Mouse (Mus musculus) heart, adult 18-20 months (tissue): Measurements from ENCODE around the gene Hspb8. TPM values are rescaled to one million over a fixed set of nuclear protein-coding genes. Genes with fewer than 3 reads are reported as not detected.
A peak's percentile ranks its signal among the peaks of the same experiment; 100 is the strongest.

Source experiments
- DNase-seq, 2 experiments: peaks; one replicate each; pipeline ENCODE4 v3.0.0; 2021 to 2022; ENCODE audit warnings: mixed read lengths in 1 of 2
- long read RNA-seq, 2 experiments: library from polyadenylated mRNA; stranded (forward); transcript quantifications; one replicate each; pipeline ENCODE4 v2.0.0; 2021
- total RNA-seq, 2 experiments: library from RNA; stranded (reverse); gene quantifications; 2 replicates each; pipeline ENCODE4 v1.2.3; 2021

The Hspb8 gene
- total RNA-seq = 100 to 1,000 TPM; 423 to 471 TPM
- long read RNA-seq, experiment 1, transcript Hspb8-201 (3 exons, 1,816 nt) = major isoform, 854 of 909 reads
- long read RNA-seq, experiment 1, partial matches to known transcripts = 52 of 909 reads
- long read RNA-seq, experiment 1, other reads (novel, unspliced or antisense) = 3 of 909 reads
- long read RNA-seq, experiment 2, transcript Hspb8-201 (3 exons, 1,816 nt) = major isoform, 311 of 356 reads
- long read RNA-seq, experiment 2, partial matches to known transcripts = 0 of 356 reads
- long read RNA-seq, experiment 2, other reads (novel, unspliced or antisense) = 45 of 356 reads

DNA sequence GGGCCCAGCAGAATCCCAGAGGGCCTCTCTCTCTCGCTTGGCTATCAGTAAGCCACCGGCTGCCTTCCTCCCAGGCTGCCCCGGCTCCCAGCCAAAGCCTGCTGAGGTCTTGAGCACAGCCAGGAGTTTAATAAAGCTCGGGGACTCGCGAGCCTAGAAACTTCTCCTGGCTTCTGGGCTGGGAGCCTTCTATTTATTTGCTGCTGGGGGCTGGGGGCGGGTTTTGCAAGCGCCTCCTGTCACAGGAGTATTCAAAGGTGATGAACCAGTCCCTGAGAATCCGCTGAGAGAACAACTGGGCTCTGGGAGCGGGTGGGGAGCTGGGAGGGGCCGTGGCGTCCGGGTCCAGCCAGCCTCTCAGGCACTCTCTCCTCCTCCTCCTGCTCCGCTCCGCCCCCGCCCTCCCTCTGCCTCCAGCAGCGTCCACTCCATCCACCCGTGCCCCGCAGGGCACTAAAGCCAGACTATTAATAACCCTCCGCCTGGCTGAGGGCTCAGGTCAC lies at the start of gene Hspb8:
Gene Hspb8 (minus strand): TSS at position 166 of the 503 bp plus-strand sequence.
- peak; percentile 92 to 94 for DNase-seq

DNA sequence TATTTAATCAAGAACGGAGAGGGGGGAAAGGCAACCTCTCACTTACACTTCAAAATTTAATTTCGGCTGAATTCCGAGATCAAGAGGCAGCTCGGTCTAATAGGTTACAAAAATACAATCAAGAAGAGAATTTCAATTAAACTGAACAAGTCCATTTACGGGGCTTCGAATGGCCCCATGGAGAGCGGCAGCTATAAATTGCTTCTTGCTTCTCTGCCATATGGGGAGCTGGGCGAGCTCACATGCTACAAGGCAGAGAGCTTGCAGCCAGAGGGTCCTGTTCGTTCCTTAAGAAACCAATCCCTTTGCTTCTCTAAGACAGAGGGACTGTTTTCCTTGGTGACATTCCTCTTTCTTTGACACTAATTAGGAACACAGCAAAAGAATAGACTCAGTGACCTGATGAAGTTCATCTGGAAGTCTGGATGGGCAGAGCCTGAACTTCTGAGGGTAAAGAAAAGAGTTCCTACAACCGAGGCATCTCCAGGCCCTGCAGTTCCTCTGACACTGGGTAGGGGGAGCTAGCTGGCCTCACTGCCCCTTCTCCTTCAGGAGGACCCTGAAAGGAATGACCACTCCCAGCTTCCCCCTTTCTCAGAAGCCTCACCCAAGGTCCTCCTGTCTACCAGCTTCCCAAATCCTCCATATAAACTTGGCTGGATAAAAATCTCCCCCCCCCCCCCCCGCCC lies 38.8 kb upstream of the Hspb8 start:
- no peak for DNase-seq

DNA sequence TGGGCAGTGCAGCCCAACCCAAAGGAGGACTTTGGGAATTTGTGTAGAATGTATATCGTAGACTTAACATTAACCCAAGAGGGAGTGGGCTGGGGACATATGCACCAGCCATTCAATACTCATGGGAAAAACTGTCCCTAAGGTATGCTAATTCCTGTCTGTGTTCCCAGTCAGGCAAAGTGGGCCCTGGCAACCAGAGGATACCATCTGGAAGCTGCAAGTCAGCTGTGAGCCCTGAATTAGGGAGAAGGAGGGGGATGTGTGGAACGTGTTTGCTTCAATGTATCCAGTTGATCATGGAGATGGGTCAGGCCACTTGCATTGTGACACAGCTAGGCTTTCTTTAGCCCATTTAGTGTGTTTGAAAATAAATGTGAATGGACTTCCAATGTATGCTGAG lies 37.3 kb upstream of the Hspb8 start:
- DNase-seq = no peak

DNA sequence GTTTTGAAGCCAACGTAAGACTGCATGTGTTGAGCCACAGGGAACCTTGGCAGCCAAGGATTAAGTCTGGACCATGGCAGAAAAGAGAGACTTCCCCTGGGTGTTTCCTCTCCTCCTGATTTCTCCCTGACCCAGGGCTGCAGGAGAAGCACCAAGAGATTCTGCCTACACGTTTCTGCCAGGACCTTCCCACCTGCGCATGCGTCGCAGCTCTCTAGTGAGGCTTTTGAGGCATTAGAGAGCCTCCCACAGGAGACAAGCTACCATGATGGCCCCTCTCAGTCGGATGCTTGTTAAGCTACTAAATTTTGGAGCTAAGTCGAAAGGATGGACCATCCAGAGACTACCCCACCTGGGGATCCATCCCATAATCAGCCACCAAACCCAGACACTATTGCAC lies 35.1 kb upstream of the Hspb8 start:
- no peak for DNase-seq

DNA sequence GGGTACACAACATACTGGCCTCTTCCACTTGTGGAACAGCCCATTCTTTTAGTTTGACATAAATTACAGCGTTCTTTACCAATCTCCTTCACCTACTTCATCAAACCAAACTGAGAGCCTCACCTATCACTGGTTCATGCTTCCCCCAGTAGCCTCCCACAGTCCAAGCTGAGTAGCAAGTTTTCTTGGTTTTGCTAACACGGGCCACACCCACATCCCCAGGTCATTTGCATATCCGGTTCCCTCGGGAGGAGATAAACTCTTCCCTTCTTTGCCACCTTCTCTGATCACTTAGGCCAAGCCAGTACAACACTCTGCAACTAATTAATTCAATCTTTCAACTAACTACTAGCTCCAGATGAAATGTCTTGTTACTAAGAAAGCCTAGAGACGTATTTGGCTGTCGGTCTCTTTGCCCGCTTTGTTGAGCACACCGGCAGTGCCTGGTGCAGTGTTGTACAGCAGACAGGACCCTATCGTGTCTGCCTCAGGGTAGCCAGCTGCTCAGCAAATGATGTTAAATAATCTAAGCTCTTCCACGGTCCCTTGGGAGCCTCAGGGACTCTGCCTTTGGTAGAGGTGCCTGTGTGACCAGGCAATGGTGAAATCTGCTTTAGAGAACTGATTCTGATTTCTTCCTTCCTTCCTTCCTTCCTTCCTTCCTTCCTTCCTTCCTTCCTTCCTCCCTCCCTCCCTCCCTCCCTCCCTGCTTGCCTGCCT lies 34.3 kb upstream of the Hspb8 start:
- no peak for DNase-seq

DNA sequence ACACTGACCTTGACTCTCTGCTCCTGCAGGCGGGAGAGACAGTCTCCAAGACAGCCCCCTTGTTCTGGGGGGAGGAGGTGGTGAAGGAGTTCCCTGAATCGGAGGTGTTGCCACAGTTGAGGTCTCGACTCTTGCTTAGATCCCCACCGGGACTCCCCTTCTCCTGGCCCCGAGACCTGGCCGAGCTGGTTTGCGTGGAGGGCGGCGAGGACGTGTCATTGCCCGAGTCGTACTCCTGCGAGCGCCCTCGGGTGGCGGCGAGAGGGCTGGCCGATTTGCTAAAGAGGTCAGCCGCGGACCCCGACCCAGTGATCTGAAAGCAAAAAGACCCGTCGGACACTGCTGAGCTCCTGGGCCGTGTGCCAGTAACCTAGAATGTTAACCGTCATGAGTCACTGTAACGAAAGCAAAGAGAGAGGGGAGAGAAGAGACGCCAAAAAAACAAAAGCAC lies 30.8 kb upstream of the Hspb8 start:
- peak; percentile 68 to 85 for DNase-seq

DNA sequence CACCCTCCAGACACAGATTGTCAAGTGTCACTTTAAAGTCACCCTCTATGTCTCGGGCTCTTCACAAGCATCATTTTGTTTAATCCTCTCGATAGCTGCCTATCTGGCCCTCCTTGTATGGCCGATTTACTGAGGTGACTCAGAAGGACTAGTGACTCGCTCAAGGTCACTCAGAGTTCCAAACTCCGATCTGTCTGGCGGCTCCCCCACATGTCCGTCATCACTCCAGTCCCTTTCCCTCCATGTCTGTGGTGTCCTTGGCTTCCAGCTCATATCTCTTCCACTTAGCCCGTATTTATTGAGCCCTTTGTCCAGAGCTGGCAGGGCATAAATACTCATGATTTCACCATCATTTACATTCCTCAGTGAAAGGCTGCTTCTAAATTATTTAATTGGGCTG lies 28.2 kb upstream of the Hspb8 start:
- DNase-seq = peak; percentile 56 to 70

DNA sequence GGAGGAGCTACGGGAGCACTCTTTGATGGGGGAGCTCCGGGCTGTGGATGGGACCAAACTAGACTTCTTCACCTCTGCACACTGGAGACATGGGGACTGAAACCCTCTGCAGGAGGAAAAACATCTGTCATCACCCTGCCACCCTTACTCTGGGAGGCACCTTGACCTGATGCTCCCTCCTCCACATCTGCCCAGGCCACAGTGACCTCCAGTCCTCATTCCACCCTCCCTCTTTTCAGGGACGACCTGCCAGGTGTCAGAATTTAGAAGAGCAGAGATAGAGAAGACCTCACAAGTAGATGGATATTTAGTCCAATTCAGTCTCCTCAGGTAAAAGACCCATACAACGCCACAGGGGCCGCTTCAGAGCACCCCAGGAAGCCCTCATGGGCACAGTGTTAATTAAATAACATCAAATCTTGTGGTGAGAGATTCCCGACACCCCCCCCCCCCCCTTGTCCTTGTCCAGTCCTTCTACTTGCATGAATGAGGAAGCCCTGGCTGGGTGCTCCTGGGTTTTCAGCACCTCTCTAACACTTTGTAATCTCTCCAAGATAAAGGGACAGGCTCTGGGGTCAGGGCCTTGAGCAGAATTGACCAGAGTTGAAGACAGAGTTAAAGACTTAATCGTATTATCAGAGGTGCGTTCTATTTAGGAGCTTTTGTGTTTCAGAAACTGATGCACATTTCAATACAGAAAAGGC lies 27.0 kb upstream of the Hspb8 start:
- peak; percentile 53 to 57 for DNase-seq

DNA sequence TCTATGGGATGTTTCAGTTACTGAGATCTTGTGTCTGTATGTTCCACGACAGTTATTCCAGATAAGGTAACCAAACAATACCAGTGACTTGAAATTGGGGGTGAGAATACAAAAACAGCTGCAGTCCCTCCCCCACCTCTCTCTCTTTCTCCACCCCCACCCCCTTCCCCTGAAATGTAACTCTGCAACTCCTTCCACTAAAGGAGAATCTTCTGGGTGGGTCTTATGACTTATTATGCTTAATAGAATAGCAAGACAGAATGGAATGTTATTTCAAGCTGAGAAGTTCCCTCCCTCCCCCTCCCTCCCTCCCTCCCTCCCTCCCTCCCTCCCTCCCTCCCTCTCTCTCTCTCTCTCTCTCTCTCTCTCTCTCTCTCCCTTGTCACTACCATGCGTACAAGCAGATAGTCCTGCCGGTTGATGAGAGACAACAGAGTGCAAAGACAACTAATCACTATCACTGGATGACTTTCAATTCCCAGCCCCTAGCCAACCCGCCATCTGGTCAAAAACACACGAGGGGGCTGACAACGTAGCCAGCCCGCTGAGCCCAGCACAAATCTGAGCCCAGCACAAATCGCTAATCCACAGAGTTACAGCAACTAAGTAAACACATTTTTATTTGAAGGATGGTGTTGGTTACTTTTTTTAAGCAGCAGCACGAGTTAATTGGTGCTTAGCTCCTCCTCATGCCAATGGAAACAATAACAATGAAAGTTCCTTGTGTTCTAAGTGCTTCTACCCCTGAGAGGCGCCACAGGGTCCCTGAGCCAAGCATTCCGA lies 25.9 kb upstream of the Hspb8 start:
- peak; percentile 11 to 36 for DNase-seq

DNA sequence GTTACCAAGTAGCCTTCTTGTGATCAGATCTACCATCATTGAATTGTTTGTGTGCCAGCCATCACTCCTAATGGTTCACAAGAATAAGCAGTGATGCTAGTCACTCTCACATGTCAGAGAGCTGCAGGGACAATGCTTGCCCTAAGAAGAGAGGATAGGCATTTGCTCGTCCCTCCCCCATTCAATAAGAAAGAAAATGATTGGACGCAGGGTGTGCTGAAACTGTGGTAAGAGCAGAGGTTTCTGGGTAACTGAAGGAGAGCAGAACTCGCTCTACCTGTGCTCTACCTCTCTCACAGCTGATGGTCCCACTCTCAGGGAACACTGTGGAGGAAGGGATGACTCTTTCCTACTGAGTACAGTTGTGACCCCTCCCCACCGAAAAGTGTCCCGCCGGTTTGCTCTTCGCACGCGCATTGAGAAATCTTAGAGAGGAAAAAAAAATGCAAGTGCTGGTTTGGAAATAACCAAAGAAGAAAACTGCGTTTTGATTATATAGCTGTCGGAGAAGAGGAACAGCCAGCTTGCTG lies 25.2 kb upstream of the Hspb8 start:
- DNase-seq = no peak

DNA sequence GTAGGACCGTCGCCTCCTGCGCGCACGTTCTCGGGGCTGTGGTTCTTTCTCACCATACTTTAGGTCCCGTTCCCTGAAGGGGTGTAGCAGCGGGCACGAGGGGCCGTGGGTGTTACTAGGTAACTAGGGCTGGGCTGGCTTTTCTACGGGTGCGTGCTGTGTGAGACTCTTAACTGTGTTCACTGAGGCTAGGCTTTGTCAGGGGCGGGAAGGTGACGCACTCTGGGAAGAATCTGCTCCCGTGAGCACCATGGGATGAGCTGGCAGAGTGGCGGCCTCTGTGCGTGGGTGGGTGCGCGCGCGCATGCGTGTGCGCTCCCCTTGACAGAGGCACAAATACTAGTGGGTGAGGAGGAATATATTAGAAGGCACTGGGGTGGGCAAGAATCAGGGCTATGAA lies 23.9 kb upstream of the Hspb8 start:
- DNase-seq = no peak

DNA sequence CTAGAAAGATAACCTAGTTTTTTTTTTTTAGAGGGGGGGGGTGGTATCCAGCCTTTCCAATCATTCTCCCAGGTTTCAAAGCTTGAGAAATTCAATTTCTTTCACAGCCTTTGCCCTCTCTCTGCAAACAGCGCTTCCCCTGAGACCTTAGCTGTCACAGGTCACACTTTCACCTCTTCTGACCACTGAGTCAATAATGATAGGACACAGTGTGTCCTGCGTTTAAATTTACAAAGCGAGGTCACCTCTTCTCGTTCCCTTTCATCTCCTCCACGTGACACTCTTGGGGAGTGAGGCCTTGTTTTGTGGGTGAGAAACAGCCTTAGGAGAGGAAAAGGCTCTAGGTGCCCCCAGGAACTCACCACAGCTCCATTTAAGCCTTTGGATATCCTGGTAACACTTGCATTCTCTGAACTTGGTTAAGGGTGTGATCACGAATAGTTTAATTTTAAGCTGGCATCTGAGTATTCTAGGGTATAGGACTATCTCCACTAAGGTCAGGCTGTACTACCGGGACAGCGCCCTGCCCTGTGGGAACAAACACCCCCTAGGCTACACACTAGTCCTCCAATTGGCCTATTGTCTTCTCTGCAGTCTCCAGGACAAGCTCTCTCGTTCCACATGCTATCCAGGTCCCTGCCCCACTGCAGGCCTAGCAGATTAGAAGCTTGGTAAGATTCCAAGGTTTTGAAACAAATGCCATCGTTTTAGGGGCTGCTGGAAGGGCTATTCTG lies 23.1 kb upstream of the Hspb8 start:
- no peak for DNase-seq

DNA sequence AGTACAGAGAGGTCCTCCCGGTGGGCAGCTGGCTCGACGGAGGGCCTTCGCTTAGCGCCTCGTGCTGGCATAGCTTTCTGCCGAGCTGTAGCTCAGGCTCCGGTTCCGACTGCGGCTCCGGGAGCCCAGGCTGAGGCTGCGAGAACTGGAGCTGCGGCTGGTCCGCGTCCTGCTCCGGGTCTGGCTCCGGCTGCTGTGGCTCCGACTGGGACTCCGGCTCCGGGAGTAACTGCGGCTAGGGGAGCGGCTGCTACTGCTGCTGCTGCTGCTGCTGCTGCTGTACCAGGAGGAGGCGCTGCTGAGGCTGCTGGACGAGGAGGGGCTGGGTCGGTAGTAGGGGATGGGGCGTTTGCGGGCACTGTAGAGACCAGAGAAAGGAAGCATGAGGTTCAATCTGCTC lies 21.9 kb upstream of the Hspb8 start:
- DNase-seq = peak in 1 of 2 experiments; percentile 11

DNA sequence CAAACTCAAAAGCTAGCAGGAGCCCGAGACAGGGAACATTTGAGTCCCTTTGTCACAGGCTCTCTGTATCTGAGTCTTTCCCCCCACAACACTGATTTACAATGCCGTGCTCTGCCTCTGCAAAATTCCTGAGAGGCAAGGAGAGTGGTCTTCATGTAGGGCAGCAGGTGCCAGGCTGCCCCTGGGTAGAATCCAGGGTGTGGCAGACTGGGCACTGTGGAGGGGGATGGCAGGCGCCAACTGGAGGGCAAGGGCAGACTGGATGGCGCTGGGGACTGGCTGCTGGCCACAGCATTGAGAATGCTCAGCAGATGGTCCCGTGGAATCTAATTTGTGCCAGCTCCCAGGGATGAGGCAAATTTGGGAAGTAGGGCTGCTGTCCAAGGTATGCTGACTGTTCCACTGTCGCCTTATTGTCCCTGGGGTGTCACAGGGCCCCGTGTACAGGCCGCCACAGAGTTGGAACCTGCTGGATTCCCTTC lies 20.8 kb upstream of the Hspb8 start:
- DNase-seq = peak; percentile 71 to 82

DNA sequence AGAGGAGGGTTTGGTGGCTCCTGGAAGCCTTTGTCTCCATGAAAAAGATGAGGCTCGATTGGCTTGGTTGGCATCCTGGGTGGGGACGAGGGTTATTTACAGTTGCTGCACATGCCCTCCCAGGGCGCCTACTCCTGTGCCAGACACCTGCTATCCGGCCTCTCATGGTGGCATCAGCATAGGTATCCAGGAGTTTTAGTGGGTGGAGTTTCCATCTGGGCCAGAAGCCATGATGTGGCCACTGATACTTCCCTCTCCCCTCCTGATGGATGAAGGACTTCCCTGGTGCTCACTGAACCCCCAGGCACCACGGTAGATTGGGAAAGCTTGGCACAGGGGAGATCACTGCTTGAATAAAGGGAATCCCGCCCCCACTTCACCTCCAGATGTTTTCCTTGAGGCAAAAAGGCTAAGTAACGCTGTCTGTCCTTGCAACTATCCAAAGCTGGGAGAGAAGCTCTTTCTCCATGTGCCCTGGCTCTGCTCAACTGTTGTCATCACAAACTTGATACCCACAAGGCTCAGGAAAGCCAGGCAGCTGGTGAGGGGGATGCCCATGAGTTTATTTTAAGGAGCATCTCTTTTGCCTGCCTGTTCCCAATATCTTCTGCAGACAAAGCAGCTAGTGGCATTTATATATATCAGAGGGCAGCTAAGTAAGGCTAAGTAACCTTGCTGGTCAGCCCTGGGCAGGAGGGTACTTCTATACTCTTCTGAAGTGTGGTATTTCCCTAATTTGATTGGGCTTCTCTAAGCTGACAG lies 20.2 kb upstream of the Hspb8 start:
- DNase-seq = peak in 1 of 2 experiments; percentile 10

DNA sequence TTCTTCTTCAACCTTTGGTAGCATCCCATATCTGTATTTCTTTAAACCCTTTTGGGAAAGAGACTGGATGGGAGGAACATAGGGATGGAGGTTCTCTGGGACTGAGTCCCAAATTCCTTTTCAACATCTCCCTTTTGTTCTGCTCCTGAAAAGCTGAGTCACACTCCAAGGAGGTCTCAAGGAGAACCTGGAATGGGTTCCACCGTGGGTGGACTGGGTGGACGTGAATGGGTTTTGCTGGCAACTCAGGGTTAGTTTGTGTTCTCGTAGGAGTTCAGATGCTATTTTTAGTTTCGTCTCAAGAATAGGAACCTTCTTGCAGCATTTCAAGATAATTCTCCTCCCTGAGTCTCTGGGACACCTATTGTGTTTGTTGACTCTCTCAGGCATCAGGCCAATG lies 17.6 kb upstream of the Hspb8 start:
- DNase-seq = no peak

DNA sequence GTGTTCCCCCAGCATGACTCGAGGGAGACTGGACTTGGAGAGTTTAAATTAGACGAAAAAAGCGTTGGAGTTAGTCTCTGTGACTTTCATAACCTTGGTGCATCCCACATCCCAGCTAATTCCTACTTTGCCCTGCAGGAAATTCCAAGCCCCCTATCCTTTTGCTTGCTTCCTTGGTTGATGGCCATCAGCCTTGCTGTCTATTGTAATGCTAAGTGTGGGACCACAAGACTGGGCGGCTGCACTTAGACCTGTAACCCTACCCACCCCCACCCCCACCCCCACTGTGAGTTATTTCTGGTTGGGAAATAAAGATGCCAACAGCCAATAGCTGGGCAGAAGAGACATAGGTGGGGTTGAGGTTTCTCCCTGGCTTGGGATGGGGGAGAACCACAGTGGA lies 15.7 kb upstream of the Hspb8 start:
- DNase-seq = no peak

DNA sequence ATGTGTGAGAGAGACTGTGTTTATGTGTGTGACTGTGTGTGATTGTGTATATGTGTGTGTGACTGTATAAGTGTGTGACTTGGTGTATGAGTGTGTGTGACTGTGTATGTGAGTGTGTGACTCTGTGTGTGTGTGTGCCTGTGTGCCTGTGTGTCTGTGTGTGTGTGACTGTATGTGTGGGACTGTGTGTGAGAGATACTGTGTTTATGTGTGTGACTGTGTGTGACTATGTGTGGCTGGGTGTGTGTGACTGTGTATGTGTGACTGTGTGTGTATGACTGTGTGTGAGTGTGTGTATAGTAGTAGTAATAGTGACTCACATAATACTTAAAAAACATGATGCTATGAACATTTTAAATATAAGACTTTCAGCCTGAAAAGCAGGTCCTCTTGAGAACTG lies 13.5 kb upstream of the Hspb8 start:
- DNase-seq = no peak
